Comparison of ENCODE assay signal across 7 mouse cellular contexts in genomic region chr3:87907906-87908305, GRCm38 (mm10). TPM values are rescaled to one million over a fixed set of nuclear protein-coding genes. Genes with fewer than 3 reads are reported as not detected.
DNase-seq lines count a peak whose midpoint lies in the region; ATAC-seq and TF ChIP-seq lines count a peak whose summit lies in the region.

No protein-coding gene starts in this region.

- peaks cover 19% of the 10 kb centered on the region for H3K36me3 ChIP-seq in C2C12 (ENCODE audit: control insufficient read depth, insufficient read depth)
- H3K36me3 ChIP-seq in E14TG2a.4 (ENCODE audit: insufficient read depth, low read length), result peaks cover 23% of the 10 kb centered on the region
- 0 out of 2 replicates have a peak, but pooled peaks cover 1% of the 10 kb centered on the region for H3K36me3 ChIP-seq in heart, postnatal 0 days (replicated peaks; ENCODE audit: control insufficient read depth, insufficient read depth, low read length)
- 0 out of 2 replicates have a peak, but pooled peaks cover under 1% of the 10 kb centered on the region for H3K36me3 ChIP-seq in limb, embryonic 15.5 days

- H3K27me3 ChIP-seq in C2C12 (ENCODE audit: control insufficient read depth, insufficient read depth, insufficient read length) (no peaks in the 10 kb centered on the region), E14TG2a.4 (ENCODE audit: insufficient read depth, low read length) (no peaks in the 10 kb centered on the region)
- H3K27me3 ChIP-seq in heart, postnatal 0 days (ENCODE audit: control insufficient read depth, insufficient read depth, low read length), result no peaks in the 10 kb centered on the region
- no peaks in the 10 kb centered on the region for H3K27me3 ChIP-seq in limb, embryonic 15.5 days

- peaks cover 68% of the 10 kb centered on the region for H3K79me2 ChIP-seq in C2C12 (ENCODE audit: control insufficient read depth, insufficient read depth)

- 0% methylated on average over 1 of the region's 1 CpGs for WGBS in heart, postnatal 0 days
- WGBS in limb, embryonic 15.5 days, result 0% methylated on average over 1 of the region's 1 CpGs

- ATAC-seq in heart, postnatal 0 days (ENCODE audit: insufficient read depth, low read depth), result no peak
- no peak for ATAC-seq in limb, embryonic 15.5 days (ENCODE audit: insufficient number of reproducible peaks, low FRiP score, low TSS enrichment, low read depth)

- TF ChIP-seq CTCF in C2C12 (IDR thresholded peaks at IDR 0.05; ENCODE audit: control insufficient read depth, insufficient read depth, insufficient read length) (no peak), E14TG2a.4 (conservative IDR thresholded peaks at IDR 0.05; ENCODE audit: low read length) (no peak)
- no peak for TF ChIP-seq CTCF in heart, postnatal 0 days (IDR thresholded peaks at IDR 0.05; ENCODE audit: low read depth)

- H3K9me3 ChIP-seq in E14TG2a.4 (ENCODE audit: low read length), result no peaks in the 10 kb centered on the region
- H3K9me3 ChIP-seq in heart, postnatal 0 days (replicated peaks; ENCODE audit: control insufficient read depth, low read length), result no peaks in the 10 kb centered on the region
- no peaks in the 10 kb centered on the region for H3K9me3 ChIP-seq in limb, embryonic 15.5 days

- H3ac ChIP-seq in C2C12 (ENCODE audit: control insufficient read depth, insufficient read length, low read depth), result peak overlapping the region; percentile 23

- DNase-seq in heart, postnatal 0 days (ENCODE audit: low spot score), result no peak
- no peak for DNase-seq in urinary bladder, postnatal 14 days (ENCODE audit: low spot score)
- no peak for DNase-seq in layer of hippocampus, adult 11-12 months (ENCODE audit: low spot score)
- no peak for DNase-seq in left cerebral cortex, adult 9 months (ENCODE audit: low spot score in 2 of 2)

- H3K4me3 ChIP-seq in C2C12 (ENCODE audit: insufficient read depth, poor library complexity, severe bottlenecking) (peak overlapping the region; percentile 80), E14TG2a.4 (replicated peaks; ENCODE audit: low read length) (peak overlapping the region; percentile 96)
- peak overlapping the region; percentile 96 for H3K4me3 ChIP-seq in heart, postnatal 0 days (ENCODE audit: low read depth, low read length)
- peak overlapping the region; percentile 80 for H3K4me3 ChIP-seq in limb, embryonic 15.5 days

- peak overlapping the region; percentile 78 for H3K4me2 ChIP-seq in heart, postnatal 0 days (ENCODE audit: low read depth, low read length)
- H3K4me2 ChIP-seq in limb, embryonic 15.5 days, result peak overlapping the region; percentile 63

- peak overlapping the region; percentile 94 for H3K9ac ChIP-seq in heart, postnatal 0 days (replicated peaks; ENCODE audit: low read depth, low read length)
- peak overlapping the region; percentile 83 for H3K9ac ChIP-seq in limb, embryonic 15.5 days

- no peak for TF ChIP-seq EP300 in heart, postnatal 0 days (IDR thresholded peaks at IDR 0.05; ENCODE audit: low read depth)

- H3K27ac ChIP-seq in heart, postnatal 0 days (ENCODE audit: low read depth), result peak overlapping the region; percentile 96
- peak overlapping the region; percentile 97 for H3K27ac ChIP-seq in limb, embryonic 15.5 days

- peaks cover 56% of the 10 kb centered on the region for H3K4me1 ChIP-seq in E14TG2a.4 (replicated peaks; ENCODE audit: low read depth, low read length)
- H3K4me1 ChIP-seq in heart, postnatal 0 days (ENCODE audit: control insufficient read depth, insufficient read depth), result peaks cover 36% of the 10 kb centered on the region
- H3K4me1 ChIP-seq in limb, embryonic 15.5 days, result peaks cover 40% of the 10 kb centered on the region

- peaks cover 63% of the 10 kb centered on the region for H3K79me3 ChIP-seq in C2C12 (ENCODE audit: low read depth)

TF ChIP-seq in C2C12, 6 proteins besides CTCF, POLR2A, EP300 and RAD21:
- TF ChIP-seq MYOG (IDR thresholded peaks at IDR 0.05; ENCODE audit: control insufficient read depth, extremely low read depth, insufficient read length), result no peak
- TF ChIP-seq MAX (IDR thresholded peaks at IDR 0.05), result no peak
- TF ChIP-seq CEBPB (IDR thresholded peaks at IDR 0.05; ENCODE audit: low read depth), result no peak
- no peak for TF ChIP-seq FOSL1 (IDR thresholded peaks at IDR 0.05; ENCODE audit: insufficient read depth, low read length, poor library complexity, severe bottlenecking)
- no peak for TF ChIP-seq USF1 (IDR thresholded peaks at IDR 0.05; ENCODE audit: low read depth)
- no peak for TF ChIP-seq MYOD1 (IDR thresholded peaks at IDR 0.05; ENCODE audit: control insufficient read depth, insufficient read length, low read depth)

RNA-seq across cellular contexts. Expression of gene Hdgf, which starts 1.8 kb away (rescaled TPM):
- polyA plus RNA-seq in C2C12 (2012; fragmentation: generic; extraction: Trizol), result 279 TPM
- 62.1 and 79.7 TPM in 2 replicates for total RNA-seq in heart, postnatal 0 days (2014; rRNA removed; ENCODE audit: low replicate concordance)
- 81.0 and 83.8 TPM in 2 replicates for polyA plus RNA-seq in heart, postnatal 0 days (2015; fragmentation: Nextera tagmentation; extraction: Ambion mirVana)
- 223 and 241 TPM in 2 replicates for polyA plus RNA-seq in limb, embryonic 15.5 days (2015; fragmentation: Nextera tagmentation; extraction: Ambion mirVana)

RNA-seq across cellular contexts. Expression of gene Mrpl24, which starts 11.4 kb away (rescaled TPM):
- polyA plus RNA-seq in C2C12 (2012; fragmentation: generic; extraction: Trizol), result 69.7 TPM
- total RNA-seq in heart, postnatal 0 days (2014; rRNA removed; ENCODE audit: low replicate concordance), result 53.9 and 57.1 TPM in 2 replicates
- polyA plus RNA-seq in heart, postnatal 0 days (2015; fragmentation: Nextera tagmentation; extraction: Ambion mirVana), result 62.3 and 67.2 TPM in 2 replicates
- 62.9 and 64.3 TPM in 2 replicates for polyA plus RNA-seq in limb, embryonic 15.5 days (2015; fragmentation: Nextera tagmentation; extraction: Ambion mirVana)

RNA-seq across cellular contexts. Expression of gene Isg20l2, which starts 22.2 kb away (rescaled TPM):
- 25.0 TPM for polyA plus RNA-seq in C2C12 (2012; fragmentation: generic; extraction: Trizol)
- 8.2 and 24.0 TPM in 2 replicates for total RNA-seq in heart, postnatal 0 days (2014; rRNA removed; ENCODE audit: low replicate concordance)
- 14.2 and 16.2 TPM in 2 replicates for polyA plus RNA-seq in heart, postnatal 0 days (2015; fragmentation: Nextera tagmentation; extraction: Ambion mirVana)
- polyA plus RNA-seq in limb, embryonic 15.5 days (2015; fragmentation: Nextera tagmentation; extraction: Ambion mirVana), result 48.5 and 56.0 TPM in 2 replicates

RNA-seq across cellular contexts. Expression of gene Prcc, which starts 22.5 kb away (rescaled TPM):
- 44.3 TPM for polyA plus RNA-seq in C2C12 (2012; fragmentation: generic; extraction: Trizol)
- total RNA-seq in heart, postnatal 0 days (2014; rRNA removed; ENCODE audit: low replicate concordance), result 55.6 and 68.6 TPM in 2 replicates
- polyA plus RNA-seq in heart, postnatal 0 days (2015; fragmentation: Nextera tagmentation; extraction: Ambion mirVana), result 10.0 and 12.1 TPM in 2 replicates
- polyA plus RNA-seq in limb, embryonic 15.5 days (2015; fragmentation: Nextera tagmentation; extraction: Ambion mirVana), result 13.1 and 15.0 TPM in 2 replicates

RNA-seq across cellular contexts. Expression of gene Rrnad1, which starts 22.6 kb away (rescaled TPM):
- polyA plus RNA-seq in C2C12 (2012; fragmentation: generic; extraction: Trizol), result 7.1 TPM
- total RNA-seq in heart, postnatal 0 days (2014; rRNA removed; ENCODE audit: low replicate concordance), result 14.5 and 56.8 TPM in 2 replicates
- 7.9 and 8.0 TPM in 2 replicates for polyA plus RNA-seq in heart, postnatal 0 days (2015; fragmentation: Nextera tagmentation; extraction: Ambion mirVana)
- 18.4 and 18.5 TPM in 2 replicates for polyA plus RNA-seq in limb, embryonic 15.5 days (2015; fragmentation: Nextera tagmentation; extraction: Ambion mirVana)
